Mouse (Mus musculus) liver, embryonic 14.5 days (tissue): ENCODE measurements around the gene Nms.

Experiments
- CTCF ChIP-seq: IDR thresholded peaks from 2 replicates; pipeline ENCODE4 v1.5.1; 2016; ENCODE audit warnings: antibody characterized with exemption, low read depth, control low read depth
- EP300 ChIP-seq: IDR thresholded peaks from 2 replicates; pipeline ENCODE4 v1.6.1; 2016; ENCODE audit warnings: antibody characterized with exemption, low read depth

- no peak for TF ChIP-seq EP300
- peak; percentile 81 for TF ChIP-seq CTCF
Measured at GRCm38 (mm10) chr1:38936780-38937179, 2.2 kb upstream of the Nms start.
